Mouse (Mus musculus): ENCODE results near the gene Cln5. TPM values are rescaled to one million over a fixed set of nuclear protein-coding genes. Genes with fewer than 3 reads are reported as not detected.

Gene Cln5
- polyA plus RNA-seq, 1 experiment from 2014 or later, result 23.1 TPM

- no peak overlapping the region for H3K9ac ChIP-seq (ENCODE audit: low read length)
- no peak overlapping the region for H3K4me2 ChIP-seq (ENCODE audit: low read depth, low read length, severe bottlenecking)
- H3K9me3 ChIP-seq (ENCODE audit: control insufficient read depth, low read length), result no peaks in the 10 kb centered on the region
- H3K36me3 ChIP-seq (ENCODE audit: control insufficient read depth, insufficient read depth, low read length), result no peaks in the 10 kb centered on the region; the same call in 1 of the 2 replicates
- no peaks in the 10 kb centered on the region for H3K4me1 ChIP-seq (replicated peaks; ENCODE audit: control insufficient read depth, insufficient read depth, low read length)
- no peak for ATAC-seq (replicated peaks; ENCODE audit: low FRiP score)
- DNase-seq (ENCODE audit: low spot score), result no peak
- H3K27me3 ChIP-seq (ENCODE audit: control insufficient read depth, insufficient read depth, low read length), result no peaks in the 10 kb centered on the region
- no peak overlapping the region for H3K4me3 ChIP-seq (ENCODE audit: low read depth, low read length)
- WGBS, result 92% methylated on average over 5 of the region's 5 CpGs
- no peak overlapping the region for H3K27ac ChIP-seq (ENCODE audit: low read depth, low read length)
These were observed 17.8 kb downstream of the Cln5 start for GRCm38 (mm10) chr14:103087846-103088245.

GRCm38 (mm10) chr14:103088624-103089023 is 18.6 kb downstream of the Cln5 start:
- Histone ChIP-seq H3K4me1 (replicated peaks; ENCODE audit: control insufficient read depth, insufficient read depth, low read length) (no peaks in the 10 kb centered on the region), H3K36me3 (ENCODE audit: control insufficient read depth, insufficient read depth, low read length) (no peaks in the 10 kb centered on the region; the same call in 1 of the 2 replicates), H3K27me3 (ENCODE audit: control insufficient read depth, insufficient read depth, low read length) (no peaks in the 10 kb centered on the region), H3K9me3 (ENCODE audit: control insufficient read depth, low read length) (no peaks in the 10 kb centered on the region), H3K4me2 (ENCODE audit: low read depth, low read length, severe bottlenecking) (no peak overlapping the region), H3K9ac (ENCODE audit: low read length) (no peak overlapping the region), H3K4me3 (ENCODE audit: low read depth, low read length) (no peak overlapping the region), H3K27ac (ENCODE audit: low read depth, low read length) (no peak overlapping the region)
- no peak for DNase-seq (ENCODE audit: low spot score)
- 79% methylated on average over 6 of the region's 6 CpGs for WGBS
- 0 out of 2 replicates have a peak, but pooled peaks have one; percentile 30 for ATAC-seq (replicated peaks; ENCODE audit: low FRiP score)

- ATAC-seq (replicated peaks; ENCODE audit: low FRiP score) (no peak), DNase-seq (ENCODE audit: low spot score) (no peak)
- Histone ChIP-seq H3K4me2 (ENCODE audit: low read depth, low read length, severe bottlenecking) (no peak overlapping the region), H3K27me3 (ENCODE audit: control insufficient read depth, insufficient read depth, low read length) (no peaks in the 10 kb centered on the region), H3K36me3 (ENCODE audit: control insufficient read depth, insufficient read depth, low read length) (no peaks in the 10 kb centered on the region; the same call in 1 of the 2 replicates), H3K9ac (ENCODE audit: low read length) (no peak overlapping the region), H3K27ac (ENCODE audit: low read depth, low read length) (no peak overlapping the region), H3K4me3 (ENCODE audit: low read depth, low read length) (no peak overlapping the region), H3K4me1 (replicated peaks; ENCODE audit: control insufficient read depth, insufficient read depth, low read length) (0 out of 2 replicates have a peak, but pooled peaks cover 4% of the 10 kb centered on the region), H3K9me3 (ENCODE audit: control insufficient read depth, low read length) (no peaks in the 10 kb centered on the region)
- 88% methylated on average over 3 of the region's 3 CpGs for whole genome bisulfite sequencing
These were observed 23.2 kb downstream of the Cln5 start for GRCm38 (mm10) chr14:103093236-103093635.

DNA sequence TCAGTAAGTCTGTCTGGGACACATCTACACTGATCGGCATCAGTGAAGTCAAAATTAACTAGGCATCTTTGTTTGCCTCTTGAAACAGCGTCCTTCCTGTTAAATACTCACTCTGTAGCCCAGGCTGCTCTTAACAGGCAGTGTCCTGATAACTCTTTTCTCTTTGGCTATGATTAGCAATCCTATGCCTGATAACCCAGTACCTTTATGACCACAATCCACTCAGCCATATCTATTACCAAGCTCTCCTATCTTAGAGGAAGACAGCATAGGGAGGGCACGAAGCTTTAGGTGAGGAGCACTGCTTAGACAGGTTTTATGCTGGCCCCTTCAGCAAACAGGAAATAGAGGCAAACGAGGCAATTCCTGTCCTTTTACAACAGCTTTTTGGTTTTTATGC is 23.7 kb downstream of the Cln5 start:
- Histone ChIP-seq H3K27me3 (ENCODE audit: control insufficient read depth, insufficient read depth, low read length) (no peaks in the 10 kb centered on the region), H3K9ac (ENCODE audit: low read length) (no peak overlapping the region), H3K36me3 (ENCODE audit: control insufficient read depth, insufficient read depth, low read length) (no peaks in the 10 kb centered on the region; the same call in 1 of the 2 replicates), H3K4me1 (replicated peaks; ENCODE audit: control insufficient read depth, insufficient read depth, low read length) (0 out of 2 replicates have a peak, but pooled peaks cover 4% of the 10 kb centered on the region), H3K27ac (ENCODE audit: low read depth, low read length) (no peak overlapping the region), H3K4me2 (ENCODE audit: low read depth, low read length, severe bottlenecking) (no peak overlapping the region), H3K4me3 (ENCODE audit: low read depth, low read length) (no peak overlapping the region), H3K9me3 (ENCODE audit: control insufficient read depth, low read length) (no peaks in the 10 kb centered on the region)
- no peak for DNase-seq (ENCODE audit: low spot score)
- no peak for ATAC-seq (replicated peaks; ENCODE audit: low FRiP score)
- 87% methylated on average over 4 of the region's 4 CpGs for WGBS

- ATAC-seq (replicated peaks; ENCODE audit: low FRiP score), result no peak
- H3K4me3 ChIP-seq (ENCODE audit: low read depth, low read length), result no peak overlapping the region
- H3K27me3 ChIP-seq (ENCODE audit: control insufficient read depth, insufficient read depth, low read length), result no peaks in the 10 kb centered on the region
- no peaks in the 10 kb centered on the region for H3K36me3 ChIP-seq (ENCODE audit: control insufficient read depth, insufficient read depth, low read length)
- H3K4me1 ChIP-seq (replicated peaks; ENCODE audit: control insufficient read depth, insufficient read depth, low read length), result 0 out of 2 replicates have a peak, but pooled peaks cover 5% of the 10 kb centered on the region
- no peak overlapping the region for H3K27ac ChIP-seq (ENCODE audit: low read depth, low read length)
- 93% methylated on average over 8 of the region's 8 CpGs for WGBS
- DNase-seq (ENCODE audit: low spot score), result no peak
- H3K9me3 ChIP-seq (ENCODE audit: control insufficient read depth, low read length), result no peaks in the 10 kb centered on the region
- no peak overlapping the region for H3K9ac ChIP-seq (ENCODE audit: low read length)
- no peak overlapping the region for H3K4me2 ChIP-seq (ENCODE audit: low read depth, low read length, severe bottlenecking)
These were observed 25.0 kb downstream of the Cln5 start for GRCm38 (mm10) chr14:103095036-103095435.

GRCm38 (mm10) chr14:103095826-103096225 is 25.8 kb downstream of the Cln5 start:
- Histone ChIP-seq H3K9me3 (ENCODE audit: control insufficient read depth, low read length) (no peaks in the 10 kb centered on the region), H3K4me2 (ENCODE audit: low read depth, low read length, severe bottlenecking) (no peak overlapping the region), H3K27ac (ENCODE audit: low read depth, low read length) (no peak overlapping the region), H3K36me3 (ENCODE audit: control insufficient read depth, insufficient read depth, low read length) (no peaks in the 10 kb centered on the region), H3K4me3 (ENCODE audit: low read depth, low read length) (no peak overlapping the region), H3K27me3 (ENCODE audit: control insufficient read depth, insufficient read depth, low read length) (no peaks in the 10 kb centered on the region), H3K9ac (ENCODE audit: low read length) (no peak overlapping the region), H3K4me1 (replicated peaks; ENCODE audit: control insufficient read depth, insufficient read depth, low read length) (0 out of 2 replicates have a peak, but pooled peaks cover 5% of the 10 kb centered on the region)
- DNase-seq (ENCODE audit: low spot score) (no peak), ATAC-seq (replicated peaks; ENCODE audit: low FRiP score) (no peak)
- WGBS, result 92% methylated on average over 8 of the region's 8 CpGs

- H3K36me3 ChIP-seq (ENCODE audit: control insufficient read depth, insufficient read depth, low read length), result no peaks in the 10 kb centered on the region
- no peak overlapping the region for H3K4me3 ChIP-seq (ENCODE audit: low read depth, low read length)
- no peak overlapping the region for H3K4me2 ChIP-seq (ENCODE audit: low read depth, low read length, severe bottlenecking)
- H3K9ac ChIP-seq (ENCODE audit: low read length), result no peak overlapping the region
- ATAC-seq (replicated peaks; ENCODE audit: low FRiP score) (no peak), DNase-seq (ENCODE audit: low spot score) (no peak)
- H3K27me3 ChIP-seq (ENCODE audit: control insufficient read depth, insufficient read depth, low read length), result no peaks in the 10 kb centered on the region
- no peak overlapping the region for H3K27ac ChIP-seq (ENCODE audit: low read depth, low read length)
- H3K4me1 ChIP-seq (replicated peaks; ENCODE audit: control insufficient read depth, insufficient read depth, low read length), result 0 out of 2 replicates have a peak, but pooled peaks cover 5% of the 10 kb centered on the region
- WGBS, result 80% methylated on average over 6 of the region's 6 CpGs
- H3K9me3 ChIP-seq (ENCODE audit: control insufficient read depth, low read length), result no peaks in the 10 kb centered on the region
These were observed 26.6 kb downstream of the Cln5 start for GRCm38 (mm10) chr14:103096621-103097020.

DNA sequence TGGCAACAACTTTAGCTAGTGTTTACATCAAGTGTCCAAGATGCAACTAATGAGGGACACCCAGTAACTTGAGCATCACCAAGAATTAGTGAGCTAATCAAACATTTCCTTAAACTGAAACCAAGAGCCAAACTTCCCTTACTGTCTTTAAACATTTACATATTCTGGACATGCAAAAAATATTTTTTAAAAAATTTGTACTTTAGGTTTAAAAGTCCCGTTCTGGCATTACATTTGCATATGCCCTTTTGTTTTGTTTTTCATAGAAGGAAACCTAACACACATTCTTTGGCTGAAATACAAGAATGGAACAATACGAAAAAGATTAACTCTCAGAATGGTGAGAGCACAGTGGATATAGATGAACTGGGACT is 28.2 kb downstream of the Cln5 start:
- H3K9me3 ChIP-seq (ENCODE audit: control insufficient read depth, low read length), result no peaks in the 10 kb centered on the region
- peak overlapping the region; percentile 89 for H3K4me3 ChIP-seq (ENCODE audit: low read depth, low read length)
- DNase-seq (ENCODE audit: low spot score) (no peak), ATAC-seq (replicated peaks; ENCODE audit: low FRiP score) (no peak)
- no peaks in the 10 kb centered on the region for H3K36me3 ChIP-seq (ENCODE audit: control insufficient read depth, insufficient read depth, low read length)
- WGBS, result 6% methylated on average over 2 of the region's 2 CpGs
- H3K4me2 ChIP-seq (ENCODE audit: low read depth, low read length, severe bottlenecking), result peak overlapping the region; percentile 58
- 0 out of 2 replicates have a peak, but pooled peaks cover 5% of the 10 kb centered on the region for H3K4me1 ChIP-seq (replicated peaks; ENCODE audit: control insufficient read depth, insufficient read depth, low read length)
- no peaks in the 10 kb centered on the region for H3K27me3 ChIP-seq (ENCODE audit: control insufficient read depth, insufficient read depth, low read length)
- no peak overlapping the region for H3K27ac ChIP-seq (ENCODE audit: low read depth, low read length)
- H3K9ac ChIP-seq (ENCODE audit: low read length), result peak overlapping the region; percentile 99

- Histone ChIP-seq H3K36me3 (ENCODE audit: control insufficient read depth, insufficient read depth, low read length) (no peaks in the 10 kb centered on the region), H3K4me3 (ENCODE audit: low read depth, low read length) (peak overlapping the region; percentile 89), H3K9me3 (ENCODE audit: control insufficient read depth, low read length) (no peaks in the 10 kb centered on the region), H3K9ac (ENCODE audit: low read length) (peak overlapping the region; percentile 99), H3K27me3 (ENCODE audit: control insufficient read depth, insufficient read depth, low read length) (no peaks in the 10 kb centered on the region), H3K27ac (ENCODE audit: low read depth, low read length) (peak overlapping the region; percentile 96), H3K4me2 (ENCODE audit: low read depth, low read length, severe bottlenecking) (peak overlapping the region; percentile 58), H3K4me1 (replicated peaks; ENCODE audit: control insufficient read depth, insufficient read depth, low read length) (0 out of 2 replicates have a peak, but pooled peaks cover 5% of the 10 kb centered on the region)
- peak; percentile 92 for DNase-seq (ENCODE audit: low spot score)
- under 1% methylated on average over 77 of the region's 86 CpGs for WGBS
- ATAC-seq (replicated peaks; ENCODE audit: low FRiP score), result peak; percentile 81
These were observed 28.7 kb downstream of the Cln5 start for GRCm38 (mm10) chr14:103098587-103099235.

Measured in forebrain, embryonic 11.5 days (tissue).